Comparison of ENCODE assay signal across 19 mouse cellular contexts in genomic region chr7:124707143-124707542, GRCm38 (mm10).
"Had no signal": no experiment of that assay in that cellular context is flagged by ENCODE, and none has a peak within 500 bp of the region (broad histone marks: within the 10 kb centered on the region; RNA-seq: fewer than 3 reads in every experiment).

No protein-coding gene starts in this region.

- DNase-seq: left cerebral cortex, postnatal 4 days; liver, postnatal 0 days; lung, embryonic 14.5 days; thymus, adult 2 months; thymus, postnatal 14 days; thymus, postnatal 4 days had no signal

- H3K27me3 ChIP-seq: intestine, embryonic 15.5 days; limb, embryonic 15.5 days; megakaryocyte, embryonic 14.5 days; midbrain, embryonic 13.5 days; neural tube, embryonic 13.5 days had no signal

- H3K4me2 ChIP-seq: intestine, embryonic 15.5 days; limb, embryonic 12.5 days; limb, embryonic 15.5 days; liver, embryonic 11.5 days; lung, embryonic 14.5 days; midbrain, embryonic 13.5 days; neural tube, embryonic 13.5 days had no signal

- H3K9ac ChIP-seq: intestine, embryonic 15.5 days; limb, embryonic 12.5 days; limb, embryonic 15.5 days; liver, embryonic 14.5 days; liver, postnatal 0 days; lung, embryonic 14.5 days; midbrain, embryonic 13.5 days; neural tube, embryonic 13.5 days had no signal

- H3K36me3 ChIP-seq: intestine, embryonic 15.5 days; limb, embryonic 12.5 days; limb, embryonic 15.5 days; midbrain, embryonic 10.5 days; midbrain, embryonic 13.5 days; neural tube, embryonic 13.5 days had no signal

- H3K27ac ChIP-seq: intestine, embryonic 15.5 days; limb, embryonic 12.5 days; limb, embryonic 15.5 days; liver, embryonic 14.5 days; midbrain, embryonic 10.5 days; midbrain, embryonic 13.5 days; neural tube, embryonic 13.5 days; stomach, postnatal 0 days had no signal

- H3K9me3 ChIP-seq: intestine, embryonic 15.5 days; limb, embryonic 12.5 days; limb, embryonic 15.5 days; midbrain, embryonic 10.5 days; midbrain, embryonic 13.5 days; neural tube, embryonic 13.5 days had no signal

- H3K4me3 ChIP-seq: intestine, embryonic 15.5 days; limb, embryonic 12.5 days; limb, embryonic 15.5 days; megakaryocyte, embryonic 14.5 days; midbrain, embryonic 10.5 days; midbrain, embryonic 13.5 days; myocyte; neural tube, embryonic 13.5 days had no signal

- ATAC-seq: intestine, embryonic 15.5 days; liver, postnatal 0 days; lung, postnatal 0 days; midbrain, embryonic 13.5 days; midbrain, embryonic 16.5 days had no signal

- H3K4me1 ChIP-seq: intestine, embryonic 15.5 days; megakaryocyte, embryonic 14.5 days; midbrain, embryonic 10.5 days had no signal
